Mouse (Mus musculus) limb, embryonic 14.5 days (tissue): Measurements from ENCODE around the gene Hdac11. TPM values are rescaled to one million over a fixed set of nuclear protein-coding genes. Genes with fewer than 3 reads are reported as not detected.

ENCODE experiments used
- ATAC-seq: fragments of 200-750 bp; cut with Nextera tagmentation; 2 replicates; pipeline ENCODE4 v1.8.0; 2017; ENCODE audit warnings: low read depth, moderate number of reproducible peaks, moderate TSS enrichment; ENCODE audit not compliant: low FRiP score
- DNase-seq: peaks from one replicate; pipeline ENCODE4 v3.0.0-alpha.2; 2015; ENCODE audit warnings: low spot score
- H3K27ac ChIP-seq: fragments of 300-500 bp; sonication (generic); replicated peaks from 2 replicates; pipeline ENCODE4 v1.5.1; 2014; ENCODE audit warnings: low read depth, mild to moderate bottlenecking, low read length, moderate library complexity, mixed read lengths
- H3K27me3 ChIP-seq: fragments of 300-500 bp; sonication (generic); 2 replicates; pipeline ENCODE4 v1.6.1; 2014; ENCODE audit warnings: low read length, mixed read lengths; ENCODE audit not compliant: control insufficient read depth, insufficient read depth
- H3K36me3 ChIP-seq: fragments of 300-500 bp; sonication (generic); 2 replicates; pipeline ENCODE4 v1.6.1; 2014; ENCODE audit warnings: mild to moderate bottlenecking, low read length, moderate library complexity, mixed read lengths; ENCODE audit not compliant: control insufficient read depth, insufficient read depth
- H3K4me1 ChIP-seq: fragments of 300-500 bp; sonication (generic); 2 replicates; pipeline ENCODE4 v1.6.1; 2014; ENCODE audit warnings: antibody characterized with exemption, low read length, mixed read lengths; ENCODE audit not compliant: control insufficient read depth, insufficient read depth
- H3K4me2 ChIP-seq: fragments of 300-500 bp; sonication (generic); replicated peaks from 2 replicates; pipeline ENCODE4 v1.6.1; 2014; ENCODE audit warnings: low read depth, mild to moderate bottlenecking, low read length, moderate library complexity; ENCODE audit not compliant: severe bottlenecking
- H3K4me3 ChIP-seq: fragments of 300-500 bp; sonication (generic); replicated peaks from 2 replicates; pipeline ENCODE4 v1.5.1; 2014; ENCODE audit warnings: low read length
- H3K9ac ChIP-seq: fragments of 300-500 bp; sonication (generic); 2 replicates; pipeline ENCODE4 v1.6.1; 2014; ENCODE audit warnings: mild to moderate bottlenecking, low read depth, low read length, moderate library complexity; ENCODE audit not compliant: severe bottlenecking
- H3K9me3 ChIP-seq: fragments of 300-500 bp; sonication (generic); 2 replicates; pipeline ENCODE4 v1.6.1; 2016; ENCODE audit warnings: low read length; ENCODE audit not compliant: control insufficient read depth
- POLR2A ChIP-seq: fragments of 200-500 bp; IDR thresholded peaks from 2 replicates; pipeline ENCODE4 v1.8.0; 2012; ENCODE audit warnings: inconsistent platforms, mild to moderate bottlenecking, moderate library complexity, borderline replicate concordance; ENCODE audit not compliant: insufficient read depth, insufficient read length; ENCODE audit errors: extremely low read depth
- WGBS: fragments of 180-500 bp; shearing (Covaris S2); extraction: QIAGEN DNeasy Blood & Tissue Kit; methylation state at CpG from one replicate; pipeline ENCODE4 v1.1.7; 2014; 5-methylcytosine and 5-hydroxymethylcytosine counted together
- polyA plus RNA-seq, 2 experiments: library from polyadenylated mRNA; depleted of rRNA in 1 of 2; stranded (reverse) in 1 of 2; unstranded in 1 of 2; fragments of >200 nt; fragmentation: Nextera tagmentation in 1 of 2; extraction: Ambion mirVana in 1 of 2; gene quantifications; 2 replicates each; pipeline versions ENCODE4 v1.2.1 to v1.2.3; 2012 to 2014

Gene Hdac11
- polyA plus RNA-seq, 2 experiments, result 18.5 to 43.9 TPM

DNA sequence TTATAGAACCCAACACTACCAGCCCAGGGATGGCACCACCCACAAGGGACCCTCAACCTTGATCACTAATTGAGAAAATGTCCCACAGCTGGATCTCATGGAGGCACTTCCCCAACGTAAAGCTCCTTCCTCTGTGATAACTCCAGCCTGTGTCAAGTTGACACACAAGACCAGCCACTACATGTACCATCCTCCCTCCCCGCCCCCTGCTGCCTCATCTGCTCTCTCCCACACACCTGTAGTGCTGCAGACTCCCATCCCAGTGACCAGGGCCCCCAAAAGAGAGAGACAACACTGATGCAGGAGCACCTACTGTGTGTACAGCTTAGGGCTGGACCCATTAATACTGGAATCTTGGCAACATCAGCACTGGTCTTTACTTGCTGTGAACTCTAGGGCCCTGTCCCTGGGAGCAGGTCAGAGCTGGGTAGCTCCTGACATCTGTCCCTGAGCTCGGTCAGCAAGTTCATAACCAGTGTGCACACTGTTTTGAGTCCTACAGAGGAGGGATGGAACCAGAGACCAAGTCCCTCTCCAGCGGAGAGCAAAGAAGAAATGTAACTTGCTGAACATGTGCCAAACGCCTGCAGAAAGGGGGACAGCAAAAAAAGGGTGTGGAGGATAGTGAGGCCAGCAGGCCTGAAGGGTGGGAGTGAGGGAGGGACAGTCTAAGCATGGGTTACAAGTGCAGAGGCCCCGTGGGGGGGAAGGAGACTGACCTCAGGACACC, 5.2 kb downstream of the Hdac11 start:
- no peak for DNase-seq
- Histone ChIP-seq H3K9me3 (no peaks in the 10 kb centered on the region), H3K27me3 (no peaks in the 10 kb centered on the region), H3K9ac (no peak overlapping the region), H3K4me1 (peaks cover 36% of the 10 kb centered on the region), H3K4me2 (no peak overlapping the region), H3K27ac (no peak overlapping the region), H3K36me3 (peaks cover 12% of the 10 kb centered on the region), H3K4me3 (no peak overlapping the region)
- 70% methylated on average over 6 of the region's 6 CpGs for WGBS
- no peak for ATAC-seq
- TF ChIP-seq POLR2A, result no peak

DNA sequence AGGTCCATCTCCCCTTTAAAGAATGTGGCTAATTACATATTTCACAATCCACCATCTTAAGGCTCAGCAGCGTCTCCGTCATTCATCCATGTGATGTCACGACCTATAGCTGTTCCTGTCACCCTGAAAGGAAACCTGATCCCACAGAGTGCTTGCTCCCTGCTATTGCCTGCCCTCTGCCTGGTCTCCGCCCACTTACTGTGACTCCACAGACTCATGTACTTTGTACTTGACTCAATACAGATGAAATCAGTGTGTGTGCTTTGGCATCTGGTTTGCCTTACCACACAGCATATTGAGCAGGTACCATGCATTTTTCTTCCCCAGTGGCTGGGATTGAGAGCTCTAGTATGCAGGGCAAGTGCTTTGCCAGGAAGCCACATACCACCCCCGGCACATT, 5.8 kb downstream of the Hdac11 start:
- Histone ChIP-seq H3K4me1 (peaks cover 32% of the 10 kb centered on the region), H3K27me3 (no peaks in the 10 kb centered on the region), H3K9me3 (no peaks in the 10 kb centered on the region), H3K4me3 (no peak overlapping the region), H3K36me3 (peaks cover 15% of the 10 kb centered on the region), H3K9ac (no peak overlapping the region), H3K27ac (no peak overlapping the region), H3K4me2 (no peak overlapping the region)
- WGBS, result 81% methylated on average over 5 of the region's 5 CpGs
- DNase-seq (no peak), ATAC-seq (no peak)
- no peak for TF ChIP-seq POLR2A

DNA sequence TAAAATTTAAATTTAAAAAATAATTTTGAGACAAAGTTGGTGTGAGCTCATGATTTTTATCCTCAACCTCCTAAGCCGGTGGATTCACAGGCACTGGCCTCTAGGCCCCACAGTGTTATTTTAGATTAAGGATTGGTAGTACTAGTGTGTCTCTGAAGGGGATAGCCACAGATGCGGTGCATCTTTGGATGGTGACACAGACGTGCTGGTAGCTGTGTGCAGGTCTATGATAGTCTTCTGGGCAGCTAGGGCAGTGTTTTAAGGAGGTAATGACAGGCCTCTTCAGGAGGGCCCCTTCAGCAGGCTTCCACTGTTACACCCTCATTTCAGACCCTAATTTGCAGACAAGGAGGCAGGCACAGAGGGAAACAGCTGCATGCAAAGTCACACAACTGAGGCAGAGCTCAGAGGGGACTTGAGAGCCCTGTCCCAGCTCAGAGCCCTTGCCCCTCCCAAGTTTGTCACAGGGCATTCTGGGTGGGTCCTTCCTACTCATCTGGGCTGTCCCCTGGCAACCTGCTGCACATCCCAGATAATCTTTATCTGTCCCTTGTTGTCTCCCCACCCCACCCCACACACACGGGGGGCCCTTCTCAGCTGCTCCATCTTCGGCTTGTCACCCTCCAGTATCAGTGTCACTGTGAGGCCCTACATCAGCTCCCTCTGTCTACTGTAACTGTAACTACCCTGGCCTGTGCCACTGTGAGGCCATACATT, 6.9 kb downstream of the Hdac11 start:
- H3K36me3 ChIP-seq, result peaks cover 15% of the 10 kb centered on the region
- H3K4me2 ChIP-seq, result no peak overlapping the region
- no peak for ATAC-seq
- no peak for TF ChIP-seq POLR2A
- no peak overlapping the region for H3K9ac ChIP-seq
- no peaks in the 10 kb centered on the region for H3K27me3 ChIP-seq
- no peak overlapping the region for H3K27ac ChIP-seq
- peaks cover 22% of the 10 kb centered on the region for H3K4me1 ChIP-seq
- 73% methylated on average over 5 of the region's 5 CpGs for WGBS
- H3K4me3 ChIP-seq, result no peak overlapping the region
- no peak for DNase-seq
- no peaks in the 10 kb centered on the region for H3K9me3 ChIP-seq

DNA sequence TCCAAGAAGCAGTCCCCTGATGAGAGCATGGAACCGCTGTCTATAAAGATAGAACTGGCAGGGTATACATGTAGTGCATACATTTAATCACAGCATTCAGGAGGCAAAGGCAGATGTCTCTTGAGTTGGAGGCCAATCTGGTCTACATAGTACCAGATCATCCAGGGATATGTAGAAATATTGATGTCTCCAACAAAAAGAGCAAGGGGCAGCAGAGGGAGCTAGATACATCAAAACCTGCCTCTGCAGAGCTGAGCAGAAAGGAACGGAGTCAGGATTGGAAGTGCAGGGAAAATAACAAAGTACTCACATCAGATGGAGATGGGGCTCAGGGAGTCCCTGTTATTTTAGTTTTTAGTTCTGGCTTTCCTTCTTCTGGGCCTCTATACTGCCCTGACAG, 8.1 kb downstream of the Hdac11 start:
- no peak overlapping the region for H3K4me3 ChIP-seq
- ATAC-seq (no peak), DNase-seq (no peak)
- H3K4me1 ChIP-seq, result peaks cover 12% of the 10 kb centered on the region
- H3K27me3 ChIP-seq, result no peaks in the 10 kb centered on the region
- no peak for TF ChIP-seq POLR2A
- no peaks in the 10 kb centered on the region for H3K9me3 ChIP-seq
- no peak overlapping the region for H3K27ac ChIP-seq
- no peak overlapping the region for H3K9ac ChIP-seq
- peaks cover 17% of the 10 kb centered on the region for H3K36me3 ChIP-seq
- WGBS, result 84% methylated on average over 2 of the region's 2 CpGs
- H3K4me2 ChIP-seq, result no peak overlapping the region

- Histone ChIP-seq H3K9ac (no peak overlapping the region), H3K4me3 (no peak overlapping the region), H3K4me2 (no peak overlapping the region), H3K27ac (no peak overlapping the region), H3K4me1 (peaks cover 8% of the 10 kb centered on the region), H3K27me3 (no peaks in the 10 kb centered on the region), H3K9me3 (no peaks in the 10 kb centered on the region), H3K36me3 (peaks cover 19% of the 10 kb centered on the region)
- ATAC-seq, result peak; percentile 56; the same call in 1 of the 2 replicates
- 43% methylated on average over 3 of the region's 3 CpGs for WGBS
- peak; percentile 60 for DNase-seq
- no peak for TF ChIP-seq POLR2A
Observed at GRCm38 (mm10) chr6:91165210-91165609, 8.7 kb downstream of the Hdac11 start.
